Mouse (Mus musculus): ENCODE data around the gene Gnl2.

The Gnl2 gene

DNA sequence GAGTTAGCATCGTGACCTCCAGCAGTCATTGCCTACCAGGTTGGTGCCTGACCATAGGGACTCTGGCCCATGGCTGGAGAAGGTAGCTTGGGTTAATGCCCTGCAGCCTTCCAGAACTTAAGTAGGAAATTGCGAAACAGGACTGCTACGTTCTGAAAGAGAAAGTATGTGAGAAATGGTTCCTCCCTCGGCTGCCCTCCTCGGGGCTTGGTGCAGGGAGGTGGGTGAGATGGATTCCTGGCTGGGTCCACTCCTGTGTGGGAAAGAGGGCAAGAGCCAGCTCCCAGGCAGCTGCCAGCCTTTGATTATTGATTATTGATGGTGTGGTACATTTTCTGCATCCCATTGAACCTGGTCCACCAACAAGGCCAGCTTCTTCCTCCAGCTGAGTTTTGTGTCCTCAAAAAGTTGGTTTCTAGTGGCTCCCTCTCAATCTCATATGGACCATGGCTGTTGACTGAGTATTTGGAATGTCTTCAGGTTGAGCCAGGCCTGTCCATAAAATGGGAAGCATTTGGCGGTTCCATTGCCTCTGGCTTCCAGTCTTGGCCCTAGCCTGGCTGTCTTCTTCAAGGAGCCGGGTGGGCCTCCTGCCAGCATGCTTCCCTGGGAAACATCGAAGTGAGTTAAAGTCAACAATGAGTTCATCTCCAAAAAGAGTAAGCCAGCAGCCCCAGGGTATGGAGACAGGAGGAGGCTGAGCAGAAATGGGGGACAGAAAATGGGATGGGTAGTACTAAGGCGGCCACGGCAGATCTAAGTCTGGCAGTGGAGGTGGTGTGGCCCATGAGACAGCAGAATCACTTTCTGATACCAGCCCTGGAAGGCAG is at the start of gene Gnl2:
Gene Gnl2, plus strand, starts transcription at position 780 of the 830 bp plus-strand sequence.
- no peak for DNase-seq (ENCODE audit: inconsistent ontology term)

DNA sequence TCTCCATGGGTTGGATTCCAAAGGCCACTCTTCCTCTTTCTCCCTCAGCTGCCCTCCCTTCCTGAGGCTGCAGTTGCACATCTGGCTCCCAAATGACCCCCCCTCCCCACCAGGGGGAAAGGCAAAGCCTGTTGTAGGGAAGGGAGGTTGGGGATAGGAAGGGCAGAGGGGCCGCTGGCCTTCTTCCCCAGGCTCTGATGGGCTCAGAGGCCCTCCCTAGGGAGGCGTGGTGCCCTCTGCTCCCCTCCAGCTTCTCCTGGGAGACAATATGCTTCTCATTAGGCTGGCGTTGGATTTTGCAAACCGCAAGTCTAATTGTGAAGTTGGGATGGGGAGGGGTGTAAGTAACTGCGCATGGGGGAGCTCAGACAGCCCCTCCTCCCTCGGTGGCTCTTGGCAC is 47.7 kb upstream of the Gnl2 start:
- no peak for DNase-seq (ENCODE audit: inconsistent ontology term)

DNA sequence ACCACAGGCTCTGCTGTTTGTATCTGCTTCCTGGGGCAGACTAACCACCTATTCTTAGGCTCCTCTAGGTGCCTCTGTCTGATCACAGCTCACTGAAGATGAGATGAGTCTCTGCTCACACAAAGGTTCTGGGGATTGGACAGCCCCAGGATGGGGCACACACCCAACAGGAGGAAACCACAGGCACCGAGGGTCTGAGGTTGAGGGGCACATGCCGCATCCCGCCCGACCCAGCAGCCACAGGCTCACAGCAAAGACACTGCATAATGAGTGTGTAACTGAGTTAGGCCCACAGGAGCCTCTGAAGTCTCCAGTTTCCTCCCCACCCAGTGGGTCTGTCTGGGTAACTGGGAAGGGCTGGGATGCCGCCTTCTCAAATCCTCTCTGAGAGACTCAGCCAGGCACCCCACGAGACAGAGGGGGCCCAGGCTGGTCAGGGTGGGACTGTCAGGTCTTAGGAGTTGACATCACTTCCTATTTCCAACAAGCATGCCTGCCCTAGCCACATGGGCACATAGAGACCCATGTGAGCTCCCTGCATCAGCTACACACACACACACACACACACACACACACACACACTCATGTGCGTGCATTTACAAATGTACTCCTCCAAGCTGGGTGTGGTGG is 47.1 kb upstream of the Gnl2 start:
- DNase-seq (ENCODE audit: inconsistent ontology term) = no peak

- DNase-seq (ENCODE audit: inconsistent ontology term) = no peak
Observed at GRCm38 (mm10) chr4:124970194-124970593, 46.2 kb upstream of the Gnl2 start.

- DNase-seq (ENCODE audit: inconsistent ontology term) = no peak
Observed at GRCm38 (mm10) chr4:124970677-124971076, 45.7 kb upstream of the Gnl2 start.

DNA sequence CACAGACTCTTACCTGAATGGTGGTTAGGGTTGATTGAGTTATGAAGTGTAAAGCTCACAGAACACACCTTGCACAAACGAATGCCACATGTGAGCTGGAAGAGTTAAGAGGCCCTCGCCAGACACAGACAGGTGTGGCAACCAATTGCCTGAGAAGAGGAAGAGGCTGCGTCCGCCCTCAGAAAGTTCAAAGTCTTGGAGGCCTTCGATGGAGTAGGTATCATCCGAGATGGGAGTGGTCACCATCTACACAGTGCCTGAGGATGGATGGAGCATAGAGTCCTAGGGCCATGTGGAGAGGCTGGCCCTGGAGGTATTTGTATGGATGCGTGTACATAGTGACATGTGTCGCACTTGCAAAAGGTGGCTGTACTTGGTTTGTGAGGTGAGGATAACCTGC is 45.3 kb upstream of the Gnl2 start:
- no peak for DNase-seq (ENCODE audit: inconsistent ontology term)

DNA sequence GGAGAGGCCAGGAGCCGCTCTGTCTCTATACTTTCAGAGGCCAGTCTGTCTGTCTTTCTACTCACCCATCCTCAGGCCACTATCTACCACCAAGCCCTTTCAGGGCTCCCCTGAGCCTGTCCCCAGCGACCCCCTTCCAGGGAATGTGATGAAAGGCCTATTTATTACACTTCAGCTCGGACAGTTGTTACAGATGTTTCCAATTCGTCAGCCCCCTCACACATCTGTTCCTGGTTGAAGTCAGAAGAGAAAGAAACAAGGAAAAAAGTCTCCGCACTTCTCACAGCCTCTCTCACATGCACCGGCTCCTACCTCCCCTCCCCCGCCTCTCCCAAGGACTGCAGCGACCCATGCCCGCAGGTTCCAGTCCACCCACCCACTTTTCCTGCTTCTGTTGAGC is 44.1 kb upstream of the Gnl2 start:
- no peak for DNase-seq (ENCODE audit: inconsistent ontology term)

- DNase-seq (ENCODE audit: inconsistent ontology term) = no peak
Observed at GRCm38 (mm10) chr4:124973296-124973695, 43.1 kb upstream of the Gnl2 start.

DNA sequence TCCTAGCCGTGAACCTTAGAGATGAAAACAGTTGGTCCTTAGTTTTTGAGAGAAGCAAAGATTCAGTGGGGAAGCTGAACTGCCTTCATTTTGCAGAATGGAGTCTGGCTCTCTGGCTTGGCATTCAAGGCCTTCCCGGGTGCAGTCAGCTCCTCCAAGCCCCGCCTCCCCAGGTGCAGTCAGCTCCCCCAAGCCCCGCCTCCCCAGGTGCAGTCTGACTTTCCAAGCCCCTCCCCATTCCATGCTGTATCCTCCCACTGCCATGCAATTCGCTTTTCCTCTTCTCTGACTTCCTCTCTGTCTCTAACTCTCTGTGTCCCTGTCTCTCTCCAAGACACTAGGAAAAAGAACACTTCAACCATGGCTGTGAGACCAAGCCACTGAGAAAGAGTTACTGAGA is 38.2 kb upstream of the Gnl2 start:
- no peak for DNase-seq (ENCODE audit: inconsistent ontology term)

- DNase-seq (ENCODE audit: inconsistent ontology term) = no peak
Observed at GRCm38 (mm10) chr4:124983893-124984526, 32.4 kb upstream of the Gnl2 start.

GRCm38 (mm10) chr4:124984871-124985670 is 31.3 kb upstream of the Gnl2 start:
- DNase-seq (ENCODE audit: inconsistent ontology term) = no peak

GRCm38 (mm10) chr4:124985671-124986602 is 30.4 kb upstream of the Gnl2 start, which contains the start of gene Rspo1:
TSS of gene Rspo1 (plus strand) at chr4:124986430.
- no peak for DNase-seq (ENCODE audit: inconsistent ontology term)

DNA sequence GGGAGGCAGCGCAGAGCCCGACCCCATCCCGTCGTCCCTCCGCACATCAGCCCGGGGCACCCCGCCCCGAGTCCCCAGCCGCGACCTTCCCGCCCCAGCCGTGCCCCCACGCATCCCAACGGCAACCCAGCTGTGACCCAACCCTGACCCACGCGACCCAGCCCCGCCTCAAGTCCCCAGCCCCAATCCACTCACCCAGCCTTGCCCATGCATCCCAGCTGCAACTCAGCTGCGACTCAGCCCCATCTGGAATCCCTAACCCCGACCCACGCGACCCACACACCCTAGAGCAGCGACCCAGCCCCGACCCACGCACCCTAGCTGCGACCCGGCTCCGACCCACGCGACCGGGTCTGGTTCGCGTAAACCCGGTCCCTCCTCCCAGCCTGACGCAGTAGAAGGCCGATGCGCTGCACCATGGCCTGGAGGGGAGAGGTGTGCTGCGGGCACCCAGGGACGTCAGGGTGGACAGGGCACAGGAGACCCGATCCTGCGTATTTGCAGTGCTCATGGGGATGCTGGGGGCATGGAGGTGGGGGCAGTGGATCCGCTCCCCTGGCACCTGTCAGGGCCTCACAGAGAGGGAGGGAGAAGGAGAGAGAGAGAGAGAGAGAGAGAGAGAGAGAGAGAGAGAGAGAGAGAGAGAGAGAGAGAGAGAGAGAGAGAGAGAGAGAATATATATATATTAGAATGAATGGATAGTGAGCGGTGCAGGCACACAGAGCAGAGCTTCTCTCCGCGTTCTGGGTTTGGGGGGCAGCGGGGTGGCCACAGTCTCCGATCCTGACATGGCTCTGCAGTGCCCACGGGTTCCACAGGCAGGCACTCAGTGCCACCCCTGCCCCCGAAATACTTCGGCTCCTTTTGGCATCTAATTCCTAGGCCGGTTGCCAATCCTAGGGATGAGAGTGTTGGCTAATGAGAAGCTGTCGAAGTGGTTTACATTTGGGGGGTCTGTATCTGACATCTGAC is 29.4 kb upstream of the Gnl2 start:
- no peak for DNase-seq (ENCODE audit: inconsistent ontology term)

- DNase-seq (ENCODE audit: inconsistent ontology term) = no peak
Observed at GRCm38 (mm10) chr4:124987711-124988097, 28.7 kb upstream of the Gnl2 start.

GRCm38 (mm10) chr4:124988382-124988781 is 28.0 kb upstream of the Gnl2 start:
- DNase-seq (ENCODE audit: inconsistent ontology term) = no peak

GRCm38 (mm10) chr4:124989787-124990253 is 26.6 kb upstream of the Gnl2 start:
- DNase-seq (ENCODE audit: inconsistent ontology term) = no peak

- DNase-seq (ENCODE audit: inconsistent ontology term) = no peak
Observed at GRCm38 (mm10) chr4:124990325-124990724, 26.1 kb upstream of the Gnl2 start.

- DNase-seq (ENCODE audit: inconsistent ontology term) = no peak
Observed at GRCm38 (mm10) chr4:124997479-124998147, 18.8 kb upstream of the Gnl2 start.

- DNase-seq (ENCODE audit: inconsistent ontology term) = no peak
Observed at GRCm38 (mm10) chr4:124999548-124999947, 16.8 kb upstream of the Gnl2 start.

Data from Muller cell, postnatal 12 days (primary cell).